Mouse (Mus musculus) c-Kit-positive CD71-negative TER-119-negative erythroid progenitor cells, embryonic 14.5 days (primary cell): Measurements from ENCODE around the gene Add3.

Experiments used
- DNase-seq: peaks from one replicate; pipeline ENCODE4 v3.0.0-alpha.2; 2013; ENCODE audit warnings: low read depth

Add3 gene

DNA sequence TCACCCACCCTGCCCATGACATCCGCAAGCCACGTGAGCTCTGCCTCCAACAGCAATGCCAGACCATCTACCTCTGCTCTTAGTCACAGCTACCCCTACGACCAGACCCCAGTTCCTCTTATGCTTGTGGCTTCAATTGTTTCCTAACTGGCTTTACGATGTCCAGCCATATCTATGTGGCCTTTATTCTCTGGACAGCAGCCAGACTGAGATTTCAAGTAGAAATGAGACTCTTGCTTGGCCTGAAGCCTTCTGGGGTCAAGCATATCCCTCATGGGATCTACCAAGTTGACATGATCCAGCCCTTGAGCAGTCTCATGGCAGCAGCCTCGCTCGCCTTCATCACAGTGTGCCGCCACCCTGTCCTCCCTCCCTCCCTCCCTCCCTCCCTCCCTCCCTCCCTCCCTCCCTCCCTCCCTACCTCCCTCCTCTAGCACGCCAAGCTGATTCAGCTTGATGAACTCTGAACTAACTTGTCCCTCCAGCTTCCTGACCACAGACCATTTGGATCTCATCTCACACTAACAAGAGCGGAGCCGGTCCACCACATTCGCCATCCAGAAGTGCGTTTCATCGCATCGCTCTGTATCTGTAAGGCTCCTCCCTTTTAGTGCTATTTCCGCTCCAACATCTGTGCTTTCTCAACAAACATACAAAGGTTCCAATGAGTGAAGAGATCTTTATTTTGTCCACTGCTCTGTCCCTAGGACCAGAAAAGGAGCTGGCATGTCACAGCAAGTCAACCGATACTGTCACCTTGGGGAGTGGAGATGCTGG, 9.7 kb upstream of the Add3 start:
- DNase-seq, result no peak

DNA sequence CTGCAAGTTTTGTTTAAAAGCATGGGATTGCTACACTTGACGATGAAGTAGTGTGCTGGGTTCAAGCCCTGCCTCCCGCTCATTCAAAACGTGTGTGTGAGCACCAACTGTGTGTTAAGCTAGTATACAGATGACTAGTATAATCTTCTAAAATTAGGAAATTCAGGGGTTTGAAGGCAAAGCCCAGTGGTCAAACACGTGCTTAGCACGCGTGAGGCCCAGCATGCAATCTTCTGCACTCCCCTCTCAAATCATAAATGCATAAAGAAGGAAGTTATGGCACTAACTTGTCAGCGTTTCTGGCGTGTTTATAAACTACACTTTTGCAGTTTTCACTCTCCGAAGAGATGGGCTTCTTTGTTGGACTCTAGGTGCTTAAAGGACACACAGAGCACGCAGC, 7.8 kb upstream of the Add3 start:
- no peak for DNase-seq

DNA sequence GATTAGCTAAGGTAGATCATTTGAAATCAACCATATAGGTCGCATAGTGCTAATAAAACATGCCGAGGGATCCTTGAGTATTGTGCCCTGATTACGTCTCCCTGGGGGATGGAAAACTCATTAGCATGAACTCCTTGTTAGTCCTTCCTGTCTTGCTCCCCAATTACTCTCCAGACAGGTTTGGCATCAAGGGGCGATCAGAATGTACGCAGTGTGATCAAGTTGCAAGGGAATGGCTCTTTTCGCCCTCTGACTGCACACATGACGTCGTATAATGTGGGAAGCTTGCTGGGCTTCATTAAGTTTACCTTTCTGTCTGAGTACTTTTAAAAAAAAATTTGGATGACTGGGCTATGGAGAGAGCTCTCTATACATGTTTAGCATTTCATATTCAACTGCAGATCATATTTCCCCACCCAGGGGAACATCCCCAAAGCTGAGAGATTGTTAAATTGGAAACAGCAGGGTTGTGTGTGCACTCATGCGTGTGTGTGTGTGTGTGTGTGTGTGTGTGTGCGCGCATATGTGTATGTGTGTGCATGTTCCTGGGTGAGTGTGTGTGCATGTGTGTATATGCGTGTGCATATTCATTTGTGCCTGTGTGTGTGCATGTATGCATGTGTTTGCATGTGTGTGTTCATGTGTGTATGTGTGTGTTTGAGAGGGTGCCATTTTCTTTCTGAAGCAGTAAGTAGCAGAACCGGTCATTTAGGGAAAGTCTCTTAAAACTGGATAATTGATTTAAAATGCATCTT, 3.7 kb upstream of the Add3 start:
- no peak for DNase-seq

DNA sequence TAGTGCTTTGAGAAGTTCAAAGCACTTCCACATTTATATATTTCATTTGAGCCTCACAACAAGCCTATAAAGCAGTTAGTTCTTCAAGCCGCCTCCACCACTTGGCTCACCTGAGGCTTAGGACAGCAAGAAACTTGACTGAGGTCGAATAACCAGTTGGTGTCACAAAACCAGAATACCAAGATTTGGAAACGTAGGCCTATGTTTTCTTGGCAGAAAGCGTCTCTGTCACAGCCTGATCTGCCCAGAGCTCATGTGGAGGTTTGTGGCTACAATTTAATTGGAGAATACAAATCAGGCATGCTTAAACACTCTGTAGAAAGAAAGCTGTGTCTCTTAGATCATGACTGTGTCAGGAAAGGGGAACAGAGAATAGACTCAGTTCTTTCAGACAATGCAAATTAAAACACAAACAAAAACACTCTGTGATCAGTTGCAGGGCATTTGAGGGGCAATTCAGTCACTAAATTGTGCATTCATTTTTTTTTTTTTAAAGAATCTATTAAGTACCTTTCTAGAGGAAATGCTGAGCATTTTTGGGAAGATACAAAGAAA, 3.0 kb upstream of the Add3 start:
- no peak for DNase-seq

DNA sequence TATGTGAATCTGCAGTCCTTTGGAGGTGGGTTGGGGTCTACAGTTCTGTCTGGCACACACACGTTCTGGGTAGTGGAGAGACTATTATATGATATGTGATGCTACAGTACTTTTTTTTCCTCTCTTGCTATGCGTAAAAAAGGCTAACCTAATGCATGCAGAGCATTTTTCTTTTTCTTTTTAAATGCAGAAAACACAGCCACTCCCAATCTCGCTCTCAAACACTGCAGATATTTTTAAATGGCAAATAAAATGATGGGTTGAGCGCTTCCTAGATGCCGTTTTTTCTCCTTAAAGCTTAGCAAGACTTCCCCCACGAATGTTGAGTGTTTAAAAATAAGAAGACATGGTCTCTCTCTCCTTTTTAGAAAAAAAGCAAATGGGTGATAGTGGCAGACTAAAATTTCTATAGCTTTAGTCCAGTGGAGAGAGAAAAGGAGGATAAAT, 584 bp downstream of the Add3 start:
- no peak for DNase-seq

DNA sequence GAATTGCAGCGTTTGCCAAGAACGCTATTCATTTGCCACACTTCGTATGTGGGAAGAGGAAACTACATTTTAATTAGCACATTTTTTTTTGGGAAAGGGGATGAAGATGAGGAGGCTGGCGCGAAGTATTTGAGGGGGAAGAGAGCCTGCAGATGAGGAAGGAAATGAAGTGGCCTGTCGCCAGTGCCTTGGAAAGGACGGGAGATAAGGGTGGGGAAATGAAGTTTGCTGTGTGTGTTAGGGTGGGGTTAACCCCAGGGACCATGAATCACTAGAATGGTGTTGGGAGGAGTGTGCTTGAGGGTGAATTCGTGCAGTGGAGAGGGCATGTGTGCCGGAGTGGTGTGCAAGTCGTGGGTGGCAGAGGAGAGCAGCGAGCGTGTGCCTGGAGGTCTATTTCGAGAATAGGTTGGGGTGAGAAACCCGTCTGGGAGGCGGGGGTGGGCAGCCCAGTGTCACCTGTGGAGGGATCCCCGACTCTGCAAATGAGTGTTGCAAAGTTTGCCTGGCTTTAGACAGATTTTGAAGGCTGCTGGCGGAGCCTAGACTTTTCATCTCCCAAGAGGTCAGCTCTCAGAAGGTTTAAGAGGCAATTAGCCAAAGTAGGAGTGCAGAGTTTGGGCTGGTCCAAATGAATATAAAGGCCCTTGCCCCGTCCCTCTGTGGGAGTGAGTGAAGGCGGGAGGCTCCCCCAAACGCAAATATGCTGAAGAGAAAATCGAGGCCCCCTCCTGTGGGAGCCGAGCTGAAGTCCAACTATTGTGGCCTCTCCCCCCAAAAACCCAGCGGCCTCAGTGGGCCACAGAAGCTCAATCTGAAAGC, 1.2 kb downstream of the Add3 start:
- peak; percentile 41 for DNase-seq

DNA sequence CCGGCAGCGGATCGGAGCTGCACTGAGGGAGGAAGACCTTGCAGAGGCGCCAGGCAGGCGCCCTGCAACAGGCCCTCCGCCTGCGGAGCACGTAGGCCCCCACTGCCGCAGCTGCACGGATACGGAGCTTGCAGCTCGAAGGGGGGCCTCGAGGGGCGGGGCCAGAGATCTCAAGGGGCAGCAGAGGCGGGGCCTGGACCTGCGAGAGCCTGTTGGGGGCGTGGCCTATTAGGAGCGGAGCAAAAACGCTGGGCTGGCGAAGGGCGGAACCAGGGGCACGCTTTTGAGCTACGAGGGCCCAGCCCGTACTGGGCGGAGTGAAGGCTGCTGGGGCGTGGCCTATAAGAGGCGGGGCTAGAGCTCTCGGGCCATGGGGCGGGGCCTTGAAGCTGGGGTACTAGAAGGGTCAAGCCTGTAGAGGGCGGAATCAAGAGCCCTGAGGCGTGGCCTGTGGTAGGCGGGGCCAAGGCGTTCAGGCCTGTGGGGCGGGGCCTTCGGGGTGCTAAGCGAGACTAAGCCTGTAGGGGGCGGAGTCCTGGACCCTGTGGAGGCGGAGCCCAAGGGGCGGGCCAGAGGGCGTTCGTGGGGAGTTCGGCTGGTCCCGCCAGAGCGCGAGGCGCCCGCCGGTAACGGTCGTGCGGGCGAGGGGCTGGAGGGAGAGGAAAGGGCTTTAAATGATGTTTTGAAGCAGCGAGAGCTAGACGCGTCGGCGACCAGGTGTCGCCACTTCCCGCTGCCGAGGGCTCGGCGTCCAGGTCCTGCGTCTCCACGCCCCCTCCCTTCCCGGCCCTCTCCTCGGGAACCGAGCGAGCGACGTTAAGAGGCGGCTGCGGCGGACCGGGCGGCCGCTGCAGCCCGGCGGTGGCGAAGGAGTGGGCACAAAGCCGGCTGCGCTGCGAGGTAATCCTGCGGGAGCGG, 2.2 kb downstream of the Add3 start:
- DNase-seq, result peak; percentile 100

DNA sequence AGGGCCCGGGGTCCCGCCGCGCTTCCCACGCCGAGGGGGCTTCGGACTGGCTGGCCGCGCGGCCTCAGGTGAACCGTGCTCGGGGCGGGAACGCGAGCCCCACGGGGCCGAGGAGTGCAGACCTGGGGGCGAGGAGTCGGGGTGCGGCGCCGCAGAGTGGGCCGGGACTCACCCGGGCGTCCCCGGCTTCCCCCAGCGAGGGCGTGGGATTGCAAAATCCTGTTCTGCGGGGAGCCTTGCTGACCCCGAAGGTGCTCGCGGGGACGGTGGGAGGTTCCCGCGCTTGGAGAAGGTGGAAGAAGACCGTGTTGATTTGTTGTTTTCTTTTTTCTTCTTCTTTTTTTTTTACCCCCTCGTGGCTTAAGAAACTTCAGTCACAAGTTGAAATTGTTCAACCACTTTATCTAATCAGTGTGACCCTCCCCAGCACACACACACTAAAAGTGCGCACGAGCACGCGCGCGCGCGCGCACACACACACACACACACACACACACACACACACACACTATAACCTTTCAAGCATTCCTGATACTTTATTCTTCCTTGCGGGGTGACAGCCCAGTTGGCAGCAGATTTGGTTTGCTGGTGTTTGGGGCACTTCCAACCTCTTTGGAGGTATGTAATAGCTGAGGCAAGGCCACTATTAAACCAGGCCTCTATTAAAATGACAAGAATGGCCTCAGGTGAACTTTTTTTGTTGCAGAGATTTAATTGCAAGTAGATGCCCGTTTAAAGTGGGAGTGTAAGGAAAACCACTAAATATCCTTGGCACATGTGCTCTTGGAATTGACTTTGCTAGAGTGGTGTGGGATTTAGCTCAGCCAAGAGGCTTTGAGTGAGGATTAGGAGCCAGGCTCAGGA, 3.1 kb downstream of the Add3 start:
- DNase-seq, result no peak

DNA sequence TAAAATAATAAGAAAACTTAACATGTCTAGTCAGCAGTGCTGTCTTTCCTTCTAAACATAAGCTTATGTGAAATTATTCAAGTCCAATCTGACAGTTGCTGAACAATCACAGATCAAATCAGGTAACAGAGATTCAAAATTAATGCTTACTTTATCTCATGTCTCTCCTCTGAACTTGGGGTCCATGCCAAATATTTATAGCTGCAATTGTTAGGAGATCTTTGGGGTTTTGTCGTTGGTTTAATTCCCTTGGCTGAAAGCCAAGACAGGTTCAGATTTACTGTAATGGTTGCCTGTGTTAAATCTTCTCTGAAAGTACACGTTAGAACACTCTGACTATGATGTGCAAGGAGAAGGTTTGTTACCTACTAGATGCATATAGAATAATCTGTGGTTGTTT, 4.8 kb downstream of the Add3 start:
- DNase-seq, result no peak

DNA sequence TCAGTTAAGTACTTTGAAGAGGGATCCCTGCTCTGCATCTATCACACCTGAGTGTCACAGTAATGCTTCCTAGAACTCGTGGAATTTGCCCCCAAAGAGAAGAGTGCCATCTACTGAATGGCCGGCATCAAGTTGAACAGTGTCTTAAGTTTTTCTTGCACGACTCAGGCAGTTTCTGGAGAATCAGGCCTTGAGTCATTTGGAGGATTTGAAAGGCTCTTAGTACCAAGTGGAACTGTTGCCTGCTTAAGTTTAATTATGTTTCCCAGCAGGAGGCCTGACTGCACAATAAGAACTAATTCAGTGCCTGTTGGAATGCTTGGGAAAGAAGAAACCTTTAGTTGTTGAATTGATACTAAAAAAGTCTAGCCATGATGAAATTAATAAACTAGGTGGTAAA, 9.1 kb downstream of the Add3 start:
- no peak for DNase-seq

DNA sequence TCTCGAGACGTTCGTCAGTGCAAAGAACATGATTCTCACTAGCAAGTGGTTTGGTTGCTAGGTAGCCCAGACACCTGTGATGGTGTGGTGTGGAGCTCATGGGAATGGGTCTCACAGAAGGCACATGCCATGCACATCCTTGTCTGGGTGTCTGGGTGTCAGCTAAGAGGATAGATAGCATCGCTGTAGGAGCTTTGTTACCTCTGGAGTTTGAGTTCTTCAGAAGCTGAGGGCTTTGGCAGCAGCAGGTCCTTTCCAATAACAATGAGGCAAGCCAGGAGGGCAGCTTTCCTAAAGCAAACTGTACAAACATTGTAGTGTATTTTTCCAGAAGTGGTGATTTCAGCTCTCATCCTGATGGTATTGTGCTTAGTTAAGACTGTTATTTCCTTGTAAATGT, 12.2 kb downstream of the Add3 start:
- DNase-seq, result no peak

DNA sequence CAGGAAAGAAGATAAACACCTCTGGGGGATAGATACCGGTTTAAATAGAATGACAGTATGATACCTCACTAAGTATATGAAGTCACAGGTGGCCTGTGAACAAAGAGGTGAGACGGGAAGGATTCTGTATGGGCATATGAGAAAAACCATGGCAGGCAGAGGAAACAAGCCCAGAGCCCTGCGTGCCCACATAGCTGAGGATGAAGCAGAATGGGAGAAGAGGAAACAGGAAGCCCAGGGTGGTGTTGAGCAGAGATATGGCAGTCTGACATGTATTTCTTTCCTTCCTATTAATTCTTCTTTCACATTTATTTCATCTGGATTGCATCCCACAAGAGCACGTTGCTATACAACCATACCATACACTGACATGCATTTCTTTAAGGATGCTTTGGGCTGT, 12.9 kb downstream of the Add3 start:
- no peak for DNase-seq

DNA sequence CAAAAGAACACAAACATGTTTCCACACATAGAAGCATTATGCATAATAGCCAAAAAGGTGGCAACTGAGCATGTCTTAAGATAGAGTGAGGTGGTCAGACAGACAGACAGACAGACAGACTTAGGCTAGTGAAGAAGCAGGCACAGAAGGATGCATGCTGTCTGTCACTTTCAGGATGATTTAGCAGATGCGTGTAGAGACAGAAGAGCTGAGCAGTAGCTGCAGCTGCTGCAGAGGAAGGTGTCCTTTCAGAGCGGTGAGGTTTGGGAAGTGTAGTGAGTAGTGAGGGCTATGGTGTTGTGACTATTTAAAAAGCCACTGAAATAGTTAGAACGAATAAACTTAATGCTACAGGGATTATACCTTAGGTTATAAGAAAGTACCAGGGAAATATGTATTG, 13.9 kb downstream of the Add3 start:
- no peak for DNase-seq

DNA sequence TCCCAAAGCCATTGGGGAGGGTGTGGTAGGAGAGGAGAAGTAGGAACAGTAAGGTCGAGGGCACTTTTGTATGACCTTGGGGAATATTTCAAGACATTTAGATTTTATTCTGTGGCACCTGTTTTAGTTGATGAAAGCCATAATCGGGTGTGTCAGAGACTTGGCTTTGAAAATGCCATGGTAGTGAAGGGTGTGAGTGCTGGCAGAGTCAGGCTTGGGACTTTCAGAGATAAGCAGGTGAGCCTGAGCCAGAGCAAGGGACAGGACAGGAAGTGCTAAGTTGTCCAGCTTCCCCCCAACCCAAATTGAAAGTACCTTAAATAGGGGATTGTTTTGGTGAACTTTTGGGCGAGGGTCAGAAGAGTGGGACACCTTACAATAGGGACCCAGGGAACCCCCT, 16.1 kb downstream of the Add3 start:
- no peak for DNase-seq

DNA sequence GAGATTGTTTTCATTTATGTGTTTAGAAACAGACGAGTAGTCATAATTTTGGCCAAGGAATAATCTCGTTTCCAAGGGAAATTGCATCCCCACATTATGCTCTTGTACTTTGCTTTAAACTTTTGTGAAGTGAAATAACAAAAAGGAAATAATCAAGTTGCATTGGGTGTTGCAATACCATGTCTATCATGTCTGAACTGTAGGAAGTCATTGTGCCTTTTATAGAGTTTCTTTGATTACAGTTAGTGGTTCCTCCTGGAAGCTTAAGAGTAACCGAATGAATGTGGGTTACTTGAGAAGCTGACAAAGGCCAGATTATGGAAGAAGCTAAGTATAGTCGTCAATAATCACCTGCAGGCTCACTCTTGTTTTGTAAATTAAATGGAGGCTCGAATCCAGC, 16.9 kb downstream of the Add3 start:
- no peak for DNase-seq

DNA sequence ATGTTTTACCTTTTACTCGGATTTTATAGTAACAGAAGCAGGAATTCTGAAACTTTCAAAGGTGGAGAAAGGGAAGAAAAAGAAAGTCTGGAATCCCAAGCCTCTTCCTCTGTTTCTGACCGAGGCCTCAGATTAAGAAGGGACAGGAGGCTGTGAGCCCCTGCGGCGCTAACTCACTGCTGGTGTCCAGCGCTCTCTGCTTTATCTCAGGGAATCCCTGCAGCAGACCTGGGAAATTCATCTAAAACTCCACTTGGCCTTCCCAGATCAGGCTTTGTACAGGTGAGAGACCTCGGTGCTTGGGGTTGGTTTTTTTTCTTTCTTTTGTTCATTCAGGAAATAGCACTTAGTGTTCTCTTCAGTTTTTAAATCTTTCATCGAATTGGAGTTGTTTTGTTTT, 19.1 kb downstream of the Add3 start:
- DNase-seq, result no peak

DNA sequence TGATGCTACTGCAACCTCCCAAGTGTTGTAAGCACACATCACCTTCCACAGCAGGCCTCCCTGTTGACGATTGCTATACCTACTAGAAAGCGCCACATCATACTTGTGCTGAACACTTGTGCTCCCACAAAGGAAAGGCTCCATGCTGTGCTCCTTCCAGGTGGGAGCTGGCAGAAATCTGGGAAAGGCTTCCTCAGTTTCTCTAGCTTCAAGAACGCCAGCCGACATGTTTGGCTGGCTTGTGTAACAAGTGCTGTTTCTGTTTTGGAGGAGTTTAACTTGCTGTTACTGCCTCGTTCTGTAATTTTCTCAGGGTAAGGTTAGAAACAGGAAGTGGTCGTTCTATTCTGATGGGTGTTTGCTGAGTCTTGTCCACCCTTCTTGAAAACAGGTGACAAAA, 22.7 kb downstream of the Add3 start:
- DNase-seq, result no peak

DNA sequence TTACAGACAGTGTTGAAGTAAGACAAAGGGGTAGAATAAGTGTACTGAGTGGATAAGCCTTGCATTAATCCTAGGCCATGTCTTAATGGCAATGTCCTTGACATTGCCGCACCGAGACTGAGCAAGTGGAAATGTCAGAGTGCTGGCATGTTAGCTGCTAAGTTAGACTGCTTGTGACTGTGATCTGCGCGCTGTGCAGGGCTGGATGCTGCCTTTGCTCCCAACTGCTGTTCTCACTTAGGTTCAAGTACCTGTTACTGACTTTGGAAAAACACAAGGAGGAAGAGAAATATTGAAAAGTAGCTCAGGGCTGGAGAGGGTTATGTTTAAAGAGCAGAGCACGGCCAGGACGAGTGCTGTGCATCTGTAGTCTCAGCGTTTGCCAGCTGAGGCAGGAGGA, 24.4 kb downstream of the Add3 start:
- no peak for DNase-seq

DNA sequence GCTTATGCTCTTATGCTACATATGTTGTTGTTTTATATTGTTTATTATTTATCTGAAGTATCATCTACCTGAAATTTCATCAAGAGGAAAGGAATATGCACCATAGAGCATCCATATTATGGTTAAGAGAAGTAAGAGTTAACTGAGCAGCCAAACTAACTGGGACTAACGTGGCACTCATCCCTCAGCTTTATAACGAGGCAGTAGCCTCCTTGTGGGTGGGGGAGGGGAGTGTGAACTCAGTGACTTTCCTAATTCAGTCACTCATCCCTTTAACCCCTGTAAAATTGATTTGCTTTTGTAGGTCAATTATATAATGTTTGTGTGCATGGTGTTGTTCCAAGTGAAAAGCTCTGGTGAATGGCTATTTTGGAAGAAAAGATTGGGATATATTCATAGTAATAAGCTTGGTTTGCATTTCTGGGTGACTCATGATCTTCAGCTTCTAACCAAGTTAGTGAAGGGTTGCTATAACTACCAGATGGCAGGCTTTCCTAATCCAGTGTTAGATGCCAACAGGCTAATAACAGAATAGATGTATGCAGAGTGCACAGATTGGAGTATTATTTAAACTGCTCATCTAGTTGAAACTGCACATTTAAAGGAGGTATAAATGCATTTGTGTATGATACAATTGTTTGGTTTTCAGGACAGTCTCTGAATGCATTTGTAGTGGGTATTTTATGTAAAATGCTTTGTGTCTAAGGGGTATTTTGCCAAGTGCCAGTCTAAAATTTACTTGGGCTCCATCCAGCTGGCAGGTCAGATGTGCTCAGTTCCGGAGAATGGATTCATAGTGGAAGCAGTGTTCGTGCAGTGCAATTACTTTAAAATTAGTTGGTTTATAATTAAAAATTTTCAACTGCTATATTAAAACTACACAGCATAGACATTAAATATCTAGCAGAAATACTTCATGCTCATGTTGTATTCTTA, 25.3 kb downstream of the Add3 start:
- DNase-seq, result no peak
